In the genomic region with DNA sequence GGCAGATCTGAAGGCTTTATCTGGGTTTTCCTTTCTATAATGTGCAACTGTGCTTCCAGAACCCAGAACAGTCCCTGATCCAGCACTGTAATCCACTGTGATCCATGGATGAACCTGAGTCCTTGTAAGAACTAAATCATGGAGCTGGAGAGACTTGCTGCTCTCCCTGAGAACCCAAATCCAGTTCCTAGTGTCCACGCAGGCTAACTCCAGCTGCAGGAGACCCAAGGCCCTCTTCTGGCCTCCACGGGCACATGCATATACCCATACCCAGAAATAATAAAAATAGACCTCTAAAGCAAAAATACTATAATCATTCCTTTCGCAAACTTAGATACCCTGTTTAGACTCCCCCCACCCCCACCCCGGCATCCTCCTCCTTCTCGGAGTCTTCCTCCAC, we compare ENCODE assay signal across 9 mouse cellular contexts. TPM values are rescaled to one million over a fixed set of nuclear protein-coding genes. Genes with fewer than 3 reads are reported as not detected.
A peak's percentile ranks its signal among the peaks of the same experiment; 100 is the strongest.
DNase-seq lines count a peak whose midpoint lies in the region; ATAC-seq and TF ChIP-seq lines count a peak whose summit lies in the region.
"Had no signal": no experiment of that assay in that cellular context is flagged by ENCODE, and none has a peak within 500 bp of the region (broad histone marks: within the 10 kb centered on the region; RNA-seq: fewer than 3 reads in every experiment).

No protein-coding gene starts in this region.

- intact Hi-C loops in left cerebral cortex, adult 2 months (cut with DNase I): no loop called here
- intact Hi-C loops in left cerebral cortex, postnatal 25 days (cut with DNase I): no loop called here

- no peak for TF ChIP-seq CTCF in left cerebral cortex, adult 2 months (IDR thresholded peaks at IDR 0.05)
- no peak for TF ChIP-seq CTCF in cortical plate, adult 2 months (IDR thresholded peaks at IDR 0.05; ENCODE audit: extremely low read depth, insufficient read depth, low read length)

- peak overlapping the region; percentile 70 for H3K9ac ChIP-seq in midbrain, embryonic 13.5 days (replicated peaks)

- peak overlapping the region; percentile 81 for H3K4me2 ChIP-seq in midbrain, embryonic 13.5 days (replicated peaks)

- peak overlapping the region; percentile 61 for H3K4me3 ChIP-seq in left cerebral cortex, adult 2 months
- H3K4me3 ChIP-seq in cortical plate, adult 2 months (ENCODE audit: insufficient read depth, low read length): peak overlapping the region; percentile 43
- peak overlapping the region; percentile 54 for H3K4me3 ChIP-seq in hindbrain, embryonic 10.5 days
- peak overlapping the region; percentile 56 for H3K4me3 ChIP-seq in midbrain, embryonic 13.5 days (replicated peaks)

- H3K27ac ChIP-seq in left cerebral cortex, adult 2 months: no peak overlapping the region
- no peak overlapping the region for H3K27ac ChIP-seq in cortical plate, adult 2 months (ENCODE audit: insufficient read depth, low read length)
- 0 out of 2 replicates have a peak overlapping the region, but pooled peaks have one; percentile 91 for H3K27ac ChIP-seq in hindbrain, embryonic 10.5 days
- H3K27ac ChIP-seq in midbrain, embryonic 13.5 days: peak overlapping the region; percentile 93; the same call in 1 of the 2 replicates

- no peak for DNase-seq in left cerebral cortex, adult 2 months (ENCODE audit: extremely low spot score in 1 of 2, low spot score in 2 of 2)
- DNase-seq in left cerebral cortex, postnatal 25 days (ENCODE audit: low spot score in 2 of 2): no peak
- no peak for DNase-seq in hindbrain, embryonic 10.5 days (ENCODE audit: low spot score)
- DNase-seq in left cerebral cortex, adult 11 months (ENCODE audit: low spot score): no peak
- DNase-seq in B cell, adult 2 months: no peak
- no peak for DNase-seq in cerebellum, adult 11 months

- no peak for TF ChIP-seq POLR2A in cortical plate, adult 2 months (IDR thresholded peaks at IDR 0.05; ENCODE audit: extremely low read depth, insufficient read depth, low read length)

- 87% methylated on average over 5 of the region's 5 CpGs for WGBS in hindbrain, embryonic 10.5 days
- WGBS in midbrain, embryonic 13.5 days: 81% methylated on average over 5 of the region's 5 CpGs

- H3K9me3 ChIP-seq in hindbrain, embryonic 10.5 days: no peaks in the 10 kb centered on the region
- no peaks in the 10 kb centered on the region for H3K9me3 ChIP-seq in midbrain, embryonic 13.5 days
- H3K9me3 ChIP-seq: G1E had no signal

- H3K4me1 ChIP-seq in cortical plate, adult 2 months (ENCODE audit: control insufficient read depth, insufficient read depth, low read length): peaks cover 2% of the 10 kb centered on the region; the same call in 1 of the 2 replicates
- H3K4me1 ChIP-seq in hindbrain, embryonic 10.5 days (replicated peaks): peaks cover 54% of the 10 kb centered on the region
- peaks cover 57% of the 10 kb centered on the region for H3K4me1 ChIP-seq in midbrain, embryonic 13.5 days (replicated peaks)

- H3K36me3 ChIP-seq in hindbrain, embryonic 10.5 days: peaks cover 25% of the 10 kb centered on the region
- H3K36me3 ChIP-seq in midbrain, embryonic 13.5 days: peaks cover 28% of the 10 kb centered on the region

- ATAC-seq in midbrain, embryonic 13.5 days: no peak

- peaks cover 54% of the 10 kb centered on the region for H3K27me3 ChIP-seq in hindbrain, embryonic 10.5 days (ENCODE audit: insufficient read depth, poor library complexity, severe bottlenecking)
- peaks cover 12% of the 10 kb centered on the region for H3K27me3 ChIP-seq in midbrain, embryonic 13.5 days

RNA-seq across cellular contexts. Expression of a gene that starts 1.4 kb away (rescaled TPM):
- 10 to 100 TPM; 28.0 to 30.0 TPM for total RNA-seq in left cerebral cortex, adult 2 months (2021)
- 10 to 100 TPM; 25.4 to 29.1 TPM for total RNA-seq in left cerebral cortex, postnatal 25 days (2021)
- 24.3 and 26.3 TPM in 2 replicates for polyA plus RNA-seq in cortical plate, adult 2 months (2012; rRNA removed)
- 26.5 and 43.8 TPM in 2 replicates for polyA plus RNA-seq in hindbrain, embryonic 10.5 days (2016; fragmentation: Nextera tagmentation; extraction: Ambion mirVana)
- polyA plus RNA-seq in midbrain, embryonic 13.5 days (2015; fragmentation: Nextera tagmentation; extraction: Ambion mirVana): 106 and 107 TPM in 2 replicates

RNA-seq across cellular contexts. Expression of a gene that starts 7.7 kb away (rescaled TPM):
- total RNA-seq in left cerebral cortex, adult 2 months (2021): 1 to 10 TPM; 1.1 to 2.2 TPM
- 1 to 10 TPM; 1.4 to 1.8 TPM for total RNA-seq in left cerebral cortex, postnatal 25 days (2021)
- 1.4 and 1.9 TPM in 2 replicates for polyA plus RNA-seq in cortical plate, adult 2 months (2012; rRNA removed)
- polyA plus RNA-seq in hindbrain, embryonic 10.5 days (2016; fragmentation: Nextera tagmentation; extraction: Ambion mirVana): 12.4 and 15.2 TPM in 2 replicates
- polyA plus RNA-seq in midbrain, embryonic 13.5 days (2015; fragmentation: Nextera tagmentation; extraction: Ambion mirVana): 10.4 and 11.7 TPM in 2 replicates

RNA-seq across cellular contexts. Expression of a gene that starts 9.2 kb away (rescaled TPM):
- 10 to 100 TPM; 36.4 to 39.3 TPM for total RNA-seq in left cerebral cortex, adult 2 months (2021)
- total RNA-seq in left cerebral cortex, postnatal 25 days (2021): 10 to 100 TPM; 32.9 to 35.1 TPM
- 63.4 and 65.6 TPM in 2 replicates for polyA plus RNA-seq in cortical plate, adult 2 months (2012; rRNA removed)
- 120 and 128 TPM in 2 replicates for polyA plus RNA-seq in hindbrain, embryonic 10.5 days (2016; fragmentation: Nextera tagmentation; extraction: Ambion mirVana)
- 51.1 and 57.5 TPM in 2 replicates for polyA plus RNA-seq in midbrain, embryonic 13.5 days (2015; fragmentation: Nextera tagmentation; extraction: Ambion mirVana)

RNA-seq across cellular contexts. Expression of a gene that starts 12.3 kb away (rescaled TPM):
- total RNA-seq in left cerebral cortex, adult 2 months (2021): 10 to 100 TPM in 1 of 2 experiments, 1 to 10 TPM in 1; 8.9 to 10.4 TPM
- 1 to 10 TPM; 7.7 TPM for total RNA-seq in left cerebral cortex, postnatal 25 days (2021)
- 14.3 and 15.5 TPM in 2 replicates for polyA plus RNA-seq in cortical plate, adult 2 months (2012; rRNA removed)
- 1.2 and 2.1 TPM in 2 replicates for polyA plus RNA-seq in hindbrain, embryonic 10.5 days (2016; fragmentation: Nextera tagmentation; extraction: Ambion mirVana)
- 3.1 and 4.3 TPM in 2 replicates for polyA plus RNA-seq in midbrain, embryonic 13.5 days (2015; fragmentation: Nextera tagmentation; extraction: Ambion mirVana)

RNA-seq across cellular contexts. Expression of a gene that starts 17.2 kb away (rescaled TPM):
- total RNA-seq in left cerebral cortex, adult 2 months (2021): 1 to 10 TPM; 1.4 to 1.9 TPM
- total RNA-seq in left cerebral cortex, postnatal 25 days (2021): 1 to 10 TPM in 1 of 2 experiments, under 1 TPM in 1; 0.62 to 1.8 TPM
- polyA plus RNA-seq in cortical plate, adult 2 months (2012; rRNA removed): 2.4 and 2.9 TPM in 2 replicates
- 2.1 and 2.9 TPM in 2 replicates for polyA plus RNA-seq in hindbrain, embryonic 10.5 days (2016; fragmentation: Nextera tagmentation; extraction: Ambion mirVana)
- polyA plus RNA-seq in midbrain, embryonic 13.5 days (2015; fragmentation: Nextera tagmentation; extraction: Ambion mirVana): 0.97 and 1.1 TPM in 2 replicates

Comparison
In these comparisons a context has a peak if more than half of its experiments do, and no peak if none do; other contexts are left out.
1. H3K27ac ChIP-seq: peak in hindbrain, embryonic 10.5 days (single experiment) and midbrain, embryonic 13.5 days (single experiment); none in left cerebral cortex, adult 2 months (single experiment) and cortical plate, adult 2 months (single experiment).
2. Peak in every context shown above with its lines, with median percentiles within 50 percentile points of each other: H3K4me3 ChIP-seq.